Mouse (Mus musculus): ENCODE measurements around the gene Atrnl1. TPM values are rescaled to one million over a fixed set of nuclear protein-coding genes. Genes with fewer than 3 reads are reported as not detected.
"Not testable (repeated sequence)": the region's sequence is repeated elsewhere in the genome, so short reads cannot be mapped to it uniquely, and the experiment has no call there.

The Atrnl1 gene
- polyA plus RNA-seq, 1 experiment from 2014 or later: 5.0 TPM

- H3K27me3 ChIP-seq (ENCODE audit: control insufficient read depth, insufficient read depth, low read length); H3K9me3 ChIP-seq (ENCODE audit: control insufficient read depth, low read length); H3K9ac ChIP-seq (ENCODE audit: low read length); H3K4me2 ChIP-seq (ENCODE audit: low read depth, low read length, severe bottlenecking); H3K4me1 ChIP-seq (replicated peaks; ENCODE audit: control insufficient read depth, insufficient read depth, low read length); H3K36me3 ChIP-seq (ENCODE audit: control insufficient read depth, insufficient read depth, low read length); ATAC-seq (replicated peaks; ENCODE audit: low FRiP score); H3K4me3 ChIP-seq (ENCODE audit: low read depth, low read length); H3K27ac ChIP-seq (ENCODE audit: low read depth, low read length); DNase-seq (ENCODE audit: low spot score): not testable (repeated sequence)
- 96% methylated on average over 8 of the region's 9 CpGs for WGBS
These were observed 439.6 kb downstream of the Atrnl1 start for GRCm38 (mm10) chr19:58050410-58050809.

- ATAC-seq (replicated peaks; ENCODE audit: low FRiP score): no peak
- Histone ChIP-seq H3K27ac (ENCODE audit: low read depth, low read length) (no peak overlapping the region), H3K36me3 (ENCODE audit: control insufficient read depth, insufficient read depth, low read length) (no peaks in the 10 kb centered on the region), H3K9ac (ENCODE audit: low read length) (no peak overlapping the region), H3K9me3 (ENCODE audit: control insufficient read depth, low read length) (no peaks in the 10 kb centered on the region), H3K4me1 (replicated peaks; ENCODE audit: control insufficient read depth, insufficient read depth, low read length) (0 out of 2 replicates have a peak, but pooled peaks cover 2% of the 10 kb centered on the region), H3K4me3 (ENCODE audit: low read depth, low read length) (no peak overlapping the region), H3K27me3 (ENCODE audit: control insufficient read depth, insufficient read depth, low read length) (no peaks in the 10 kb centered on the region), H3K4me2 (ENCODE audit: low read depth, low read length, severe bottlenecking) (no peak overlapping the region)
- 92% methylated on average over 8 of the region's 8 CpGs for WGBS
- no peak for DNase-seq (ENCODE audit: low spot score)
These were observed 440.2 kb downstream of the Atrnl1 start for GRCm38 (mm10) chr19:58050986-58051385.

DNA sequence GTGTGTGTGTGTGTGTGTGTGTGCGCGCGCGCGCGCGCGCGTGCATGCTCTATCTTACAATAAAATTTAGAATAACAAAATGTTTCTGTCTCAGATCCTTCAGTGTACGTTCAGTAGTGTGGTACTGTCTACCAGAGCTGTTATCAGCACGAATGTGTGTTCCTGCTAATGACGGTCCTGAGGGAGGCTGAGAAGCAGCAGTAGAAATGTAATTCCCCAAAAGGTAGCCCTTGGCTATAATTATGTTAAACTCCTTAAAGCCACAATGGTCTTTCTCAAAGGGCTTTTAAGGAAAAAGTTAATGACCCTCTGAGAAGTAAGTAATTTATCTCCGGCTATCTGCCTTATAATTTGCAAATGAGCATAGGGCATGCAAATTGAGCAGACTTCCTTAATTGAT, 441.1 kb downstream of the Atrnl1 start:
- H3K9me3 ChIP-seq (ENCODE audit: control insufficient read depth, low read length): no peaks in the 10 kb centered on the region
- H3K27ac ChIP-seq (ENCODE audit: low read depth, low read length): no peak overlapping the region
- no peaks in the 10 kb centered on the region for H3K36me3 ChIP-seq (ENCODE audit: control insufficient read depth, insufficient read depth, low read length)
- no peak overlapping the region for H3K4me2 ChIP-seq (ENCODE audit: low read depth, low read length, severe bottlenecking)
- H3K9ac ChIP-seq (ENCODE audit: low read length): no peak overlapping the region
- 76% methylated on average over 13 of the region's 13 CpGs for WGBS
- no peaks in the 10 kb centered on the region for H3K27me3 ChIP-seq (ENCODE audit: control insufficient read depth, insufficient read depth, low read length)
- 0 out of 2 replicates have a peak, but pooled peaks cover 2% of the 10 kb centered on the region for H3K4me1 ChIP-seq (replicated peaks; ENCODE audit: control insufficient read depth, insufficient read depth, low read length)
- ATAC-seq (replicated peaks; ENCODE audit: low FRiP score) (no peak), DNase-seq (ENCODE audit: low spot score) (no peak)
- no peak overlapping the region for H3K4me3 ChIP-seq (ENCODE audit: low read depth, low read length)

GRCm38 (mm10) chr19:58052444-58053135, 441.8 kb downstream of the Atrnl1 start:
- Histone ChIP-seq H3K4me2 (ENCODE audit: low read depth, low read length, severe bottlenecking) (no peak overlapping the region), H3K9ac (ENCODE audit: low read length) (no peak overlapping the region), H3K27me3 (ENCODE audit: control insufficient read depth, insufficient read depth, low read length) (no peaks in the 10 kb centered on the region), H3K4me3 (ENCODE audit: low read depth, low read length) (no peak overlapping the region), H3K27ac (ENCODE audit: low read depth, low read length) (no peak overlapping the region), H3K4me1 (replicated peaks; ENCODE audit: control insufficient read depth, insufficient read depth, low read length) (0 out of 2 replicates have a peak, but pooled peaks cover 2% of the 10 kb centered on the region), H3K9me3 (ENCODE audit: control insufficient read depth, low read length) (no peaks in the 10 kb centered on the region), H3K36me3 (ENCODE audit: control insufficient read depth, insufficient read depth, low read length) (no peaks in the 10 kb centered on the region)
- ATAC-seq (replicated peaks; ENCODE audit: low FRiP score) (no peak), DNase-seq (ENCODE audit: low spot score) (no peak)
- 66% methylated on average over 13 of the region's 13 CpGs for WGBS

DNA sequence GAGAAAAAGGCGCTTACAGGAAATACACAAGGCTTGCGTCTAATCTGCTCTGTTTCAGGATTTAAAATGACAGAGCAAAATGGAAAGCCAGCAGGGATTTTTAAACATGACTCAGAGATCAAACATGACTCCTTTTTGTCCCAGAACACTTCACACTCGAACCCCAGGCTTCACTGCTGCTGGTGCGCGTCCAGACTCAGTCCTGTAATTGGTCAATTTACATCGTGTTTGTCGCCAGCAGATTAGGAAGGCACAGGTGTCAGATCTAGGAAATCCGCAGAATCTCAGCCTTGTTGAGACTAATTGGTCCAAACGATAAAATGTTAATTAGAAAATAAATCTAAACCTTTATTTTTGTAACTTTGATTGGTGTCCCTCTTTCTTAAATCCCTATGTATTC, 448.9 kb downstream of the Atrnl1 start:
- WGBS: 16% methylated on average over 9 of the region's 9 CpGs
- Histone ChIP-seq H3K27me3 (ENCODE audit: control insufficient read depth, insufficient read depth, low read length) (peaks cover 3% of the 10 kb centered on the region; the same call in 1 of the 2 replicates), H3K4me3 (ENCODE audit: low read depth, low read length) (no peak overlapping the region), H3K27ac (ENCODE audit: low read depth, low read length) (no peak overlapping the region), H3K4me1 (replicated peaks; ENCODE audit: control insufficient read depth, insufficient read depth, low read length) (peaks cover 28% of the 10 kb centered on the region; the same call in 1 of the 2 replicates), H3K36me3 (ENCODE audit: control insufficient read depth, insufficient read depth, low read length) (no peaks in the 10 kb centered on the region), H3K4me2 (ENCODE audit: low read depth, low read length, severe bottlenecking) (no peak overlapping the region), H3K9me3 (ENCODE audit: control insufficient read depth, low read length) (no peaks in the 10 kb centered on the region), H3K9ac (ENCODE audit: low read length) (no peak overlapping the region)
- DNase-seq (ENCODE audit: low spot score) (no peak), ATAC-seq (replicated peaks; ENCODE audit: low FRiP score) (no peak)

DNA sequence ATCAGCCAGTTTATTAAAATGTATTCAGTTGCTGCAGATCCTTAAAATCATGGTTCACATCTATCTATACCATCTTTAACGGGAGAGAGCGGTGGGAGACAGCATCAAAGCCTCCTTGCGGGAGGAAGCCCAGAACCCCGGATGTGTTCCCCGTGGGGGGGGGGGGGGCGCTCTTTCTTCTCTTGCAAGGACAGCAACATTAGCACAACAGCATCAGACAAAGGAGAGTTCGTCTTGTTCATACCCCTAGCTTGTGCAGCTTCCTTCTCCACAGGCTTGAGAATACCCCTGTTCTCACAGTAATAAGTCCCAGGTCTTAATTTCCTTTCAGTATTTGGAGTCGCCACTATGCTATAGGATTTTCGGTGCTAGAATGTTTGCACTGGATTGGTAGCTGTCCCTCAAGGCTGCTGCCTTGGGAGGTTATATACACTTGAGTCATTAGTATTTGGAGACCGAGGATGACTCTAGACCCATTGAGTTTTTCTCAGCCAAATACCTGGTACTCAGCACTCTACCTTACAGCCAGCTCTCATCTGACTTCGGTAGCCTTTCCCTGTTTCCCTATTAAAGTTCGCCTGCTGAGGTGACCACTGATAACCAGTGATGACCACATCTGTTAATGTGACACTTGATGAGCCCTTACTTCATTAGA, 449.5 kb downstream of the Atrnl1 start:
- Histone ChIP-seq H3K27me3 (ENCODE audit: control insufficient read depth, insufficient read depth, low read length) (peaks cover 3% of the 10 kb centered on the region; the same call in 1 of the 2 replicates), H3K4me1 (replicated peaks; ENCODE audit: control insufficient read depth, insufficient read depth, low read length) (peaks cover 28% of the 10 kb centered on the region; the same call in 1 of the 2 replicates), H3K27ac (ENCODE audit: low read depth, low read length) (no peak overlapping the region), H3K4me2 (ENCODE audit: low read depth, low read length, severe bottlenecking) (peak overlapping the region; percentile 34; the same call in 1 of the 2 replicates), H3K9me3 (ENCODE audit: control insufficient read depth, low read length) (no peaks in the 10 kb centered on the region), H3K36me3 (ENCODE audit: control insufficient read depth, insufficient read depth, low read length) (no peaks in the 10 kb centered on the region), H3K4me3 (ENCODE audit: low read depth, low read length) (no peak overlapping the region), H3K9ac (ENCODE audit: low read length) (no peak overlapping the region)
- DNase-seq (ENCODE audit: low spot score): peak; percentile 59
- WGBS: 27% methylated on average over 12 of the region's 12 CpGs
- ATAC-seq (replicated peaks; ENCODE audit: low FRiP score): peak; percentile 24; the same call in 1 of the 2 replicates

DNA sequence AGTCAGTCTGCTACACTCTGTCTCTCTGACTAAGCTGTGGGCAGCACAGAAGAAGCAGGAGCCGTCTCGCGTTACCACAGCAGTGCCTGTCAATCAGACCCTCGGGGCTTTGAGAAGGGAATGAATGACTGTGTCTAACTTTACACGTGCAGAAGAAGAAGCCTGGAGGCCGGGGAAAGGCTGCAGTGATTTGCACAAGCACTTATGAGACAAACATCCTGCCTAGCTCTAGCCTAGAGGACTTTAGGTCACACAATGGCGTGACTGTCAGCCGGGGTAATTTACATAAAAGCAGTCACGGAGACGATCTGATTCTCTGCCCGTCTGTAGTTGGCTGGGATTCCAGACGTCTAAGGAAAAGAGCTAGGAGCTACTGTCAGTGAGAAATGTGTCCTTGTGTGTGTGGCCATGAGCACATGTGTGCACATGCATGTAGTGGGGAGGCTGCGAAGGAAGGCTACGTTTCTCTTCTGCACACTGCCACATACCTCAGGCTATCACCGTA, 450.1 kb downstream of the Atrnl1 start:
- Histone ChIP-seq H3K27ac (ENCODE audit: low read depth, low read length) (peak overlapping the region; percentile 53; the same call in 1 of the 2 replicates), H3K4me2 (ENCODE audit: low read depth, low read length, severe bottlenecking) (peak overlapping the region; percentile 34; the same call in 1 of the 2 replicates), H3K27me3 (ENCODE audit: control insufficient read depth, insufficient read depth, low read length) (peaks cover 3% of the 10 kb centered on the region; the same call in 1 of the 2 replicates), H3K4me1 (replicated peaks; ENCODE audit: control insufficient read depth, insufficient read depth, low read length) (peaks cover 28% of the 10 kb centered on the region; the same call in 1 of the 2 replicates), H3K9me3 (ENCODE audit: control insufficient read depth, low read length) (no peaks in the 10 kb centered on the region), H3K36me3 (ENCODE audit: control insufficient read depth, insufficient read depth, low read length) (no peaks in the 10 kb centered on the region), H3K9ac (ENCODE audit: low read length) (no peak overlapping the region), H3K4me3 (ENCODE audit: low read depth, low read length) (no peak overlapping the region)
- peak; percentile 63 for ATAC-seq (replicated peaks; ENCODE audit: low FRiP score)
- DNase-seq (ENCODE audit: low spot score): peak; percentile 73
- 15% methylated on average over 15 of the region's 15 CpGs for WGBS

GRCm38 (mm10) chr19:58061933-58062332, 451.1 kb downstream of the Atrnl1 start:
- peaks cover 28% of the 10 kb centered on the region; the same call in 1 of the 2 replicates for H3K4me1 ChIP-seq (replicated peaks; ENCODE audit: control insufficient read depth, insufficient read depth, low read length)
- no peaks in the 10 kb centered on the region for H3K9me3 ChIP-seq (ENCODE audit: control insufficient read depth, low read length)
- H3K27me3 ChIP-seq (ENCODE audit: control insufficient read depth, insufficient read depth, low read length): peaks cover 3% of the 10 kb centered on the region; the same call in 1 of the 2 replicates
- ATAC-seq (replicated peaks; ENCODE audit: low FRiP score) (no peak), DNase-seq (ENCODE audit: low spot score) (no peak)
- 83% methylated on average over 8 of the region's 8 CpGs for WGBS
- H3K36me3 ChIP-seq (ENCODE audit: control insufficient read depth, insufficient read depth, low read length): no peaks in the 10 kb centered on the region
- H3K27ac ChIP-seq (ENCODE audit: low read depth, low read length): no peak overlapping the region
- no peak overlapping the region for H3K4me3 ChIP-seq (ENCODE audit: low read depth, low read length)
- no peak overlapping the region for H3K4me2 ChIP-seq (ENCODE audit: low read depth, low read length, severe bottlenecking)
- H3K9ac ChIP-seq (ENCODE audit: low read length): no peak overlapping the region

Data from forebrain, embryonic 11.5 days (tissue).